Mouse (Mus musculus): ENCODE measurements around the gene Zfp786. TPM values are rescaled to one million over a fixed set of nuclear protein-coding genes. Genes with fewer than 3 reads are reported as not detected.
A peak's percentile ranks its signal among the peaks of the same experiment; 100 is the strongest.

Gene Zfp786
- polyA plus RNA-seq, 1 experiment from 2014 or later = 17.7 TPM

GRCm38 (mm10) chr6:47794106-47794830 lies 36.4 kb downstream of the Zfp786 start:
- H3K27me3 ChIP-seq (ENCODE audit: control insufficient read depth, insufficient read depth, low read length) = no peaks in the 10 kb centered on the region
- WGBS = 46% methylated on average over 10 of the region's 10 CpGs
- ATAC-seq (ENCODE audit: low read depth) = no peak; the same call in 1 of the 2 replicates
- H3K9ac ChIP-seq (replicated peaks; ENCODE audit: low read depth, low read length) = no peak overlapping the region
- no peaks in the 10 kb centered on the region for H3K4me1 ChIP-seq (ENCODE audit: control insufficient read depth, insufficient read depth, low read length)
- no peak overlapping the region for H3K4me2 ChIP-seq (ENCODE audit: low read depth, low read length)
- H3K4me3 ChIP-seq (ENCODE audit: low read depth, low read length) = no peak overlapping the region
- H3K27ac ChIP-seq (ENCODE audit: low read depth, low read length) = no peak overlapping the region
- H3K36me3 ChIP-seq (ENCODE audit: control insufficient read depth, insufficient read depth, low read length) = peaks cover 33% of the 10 kb centered on the region
- H3K9me3 ChIP-seq (ENCODE audit: control insufficient read depth, low read length) = no peaks in the 10 kb centered on the region

GRCm38 (mm10) chr6:47793284-47793683 lies 37.4 kb downstream of the Zfp786 start:
- H3K27ac ChIP-seq (ENCODE audit: low read depth, low read length) = no peak overlapping the region
- H3K4me3 ChIP-seq (ENCODE audit: low read depth, low read length) = no peak overlapping the region
- no peak overlapping the region for H3K4me2 ChIP-seq (ENCODE audit: low read depth, low read length)
- no peak overlapping the region for H3K9ac ChIP-seq (replicated peaks; ENCODE audit: low read depth, low read length)
- WGBS = 80% methylated on average over 5 of the region's 5 CpGs
- no peaks in the 10 kb centered on the region for H3K9me3 ChIP-seq (ENCODE audit: control insufficient read depth, low read length)
- H3K36me3 ChIP-seq (ENCODE audit: control insufficient read depth, insufficient read depth, low read length) = peaks cover 24% of the 10 kb centered on the region
- no peaks in the 10 kb centered on the region for H3K27me3 ChIP-seq (ENCODE audit: control insufficient read depth, insufficient read depth, low read length)
- 0 out of 2 replicates have a peak, but pooled peaks cover 5% of the 10 kb centered on the region for H3K4me1 ChIP-seq (ENCODE audit: control insufficient read depth, insufficient read depth, low read length)
- ATAC-seq (ENCODE audit: low read depth) = no peak

GRCm38 (mm10) chr6:47792533-47792932 lies 38.1 kb downstream of the Zfp786 start:
- no peak overlapping the region for H3K27ac ChIP-seq (ENCODE audit: low read depth, low read length)
- ATAC-seq (ENCODE audit: low read depth) = no peak
- H3K4me1 ChIP-seq (ENCODE audit: control insufficient read depth, insufficient read depth, low read length) = 0 out of 2 replicates have a peak, but pooled peaks cover 5% of the 10 kb centered on the region
- no peak overlapping the region for H3K4me2 ChIP-seq (ENCODE audit: low read depth, low read length)
- no peaks in the 10 kb centered on the region for H3K27me3 ChIP-seq (ENCODE audit: control insufficient read depth, insufficient read depth, low read length)
- H3K9ac ChIP-seq (replicated peaks; ENCODE audit: low read depth, low read length) = no peak overlapping the region
- peaks cover 16% of the 10 kb centered on the region for H3K36me3 ChIP-seq (ENCODE audit: control insufficient read depth, insufficient read depth, low read length)
- no peak overlapping the region for H3K4me3 ChIP-seq (ENCODE audit: low read depth, low read length)
- H3K9me3 ChIP-seq (ENCODE audit: control insufficient read depth, low read length) = no peaks in the 10 kb centered on the region
- 98% methylated on average over 2 of the region's 2 CpGs for WGBS

- ATAC-seq (ENCODE audit: low read depth) = no peak
- Histone ChIP-seq H3K27me3 (ENCODE audit: control insufficient read depth, insufficient read depth, low read length) (no peaks in the 10 kb centered on the region), H3K4me1 (ENCODE audit: control insufficient read depth, insufficient read depth, low read length) (0 out of 2 replicates have a peak, but pooled peaks cover 5% of the 10 kb centered on the region), H3K36me3 (ENCODE audit: control insufficient read depth, insufficient read depth, low read length) (peaks cover 8% of the 10 kb centered on the region; the same call in 1 of the 2 replicates), H3K4me2 (ENCODE audit: low read depth, low read length) (no peak overlapping the region), H3K9ac (replicated peaks; ENCODE audit: low read depth, low read length) (no peak overlapping the region), H3K27ac (ENCODE audit: low read depth, low read length) (no peak overlapping the region), H3K9me3 (ENCODE audit: control insufficient read depth, low read length) (no peaks in the 10 kb centered on the region), H3K4me3 (ENCODE audit: low read depth, low read length) (no peak overlapping the region)
- WGBS = 58% methylated on average over 2 of the region's 2 CpGs
Observed at GRCm38 (mm10) chr6:47790745-47791144, 39.9 kb downstream of the Zfp786 start.

- no peak for ATAC-seq (ENCODE audit: low read depth)
- Histone ChIP-seq H3K27ac (ENCODE audit: low read depth, low read length) (peak overlapping the region; percentile 90), H3K36me3 (ENCODE audit: control insufficient read depth, insufficient read depth, low read length) (no peaks in the 10 kb centered on the region), H3K27me3 (ENCODE audit: control insufficient read depth, insufficient read depth, low read length) (no peaks in the 10 kb centered on the region), H3K4me2 (ENCODE audit: low read depth, low read length) (peak overlapping the region; percentile 58), H3K4me1 (ENCODE audit: control insufficient read depth, insufficient read depth, low read length) (0 out of 2 replicates have a peak, but pooled peaks cover 5% of the 10 kb centered on the region), H3K4me3 (ENCODE audit: low read depth, low read length) (peak overlapping the region; percentile 36), H3K9me3 (ENCODE audit: control insufficient read depth, low read length) (no peaks in the 10 kb centered on the region), H3K9ac (replicated peaks; ENCODE audit: low read depth, low read length) (peak overlapping the region; percentile 53)
- WGBS = 34% methylated on average over 3 of the region's 3 CpGs
Observed at GRCm38 (mm10) chr6:47788821-47789220, 41.8 kb downstream of the Zfp786 start.

GRCm38 (mm10) chr6:47787941-47788736 lies 42.5 kb downstream of the Zfp786 start:
- H3K36me3 ChIP-seq (ENCODE audit: control insufficient read depth, insufficient read depth, low read length) = no peaks in the 10 kb centered on the region
- no peaks in the 10 kb centered on the region for H3K27me3 ChIP-seq (ENCODE audit: control insufficient read depth, insufficient read depth, low read length)
- 1% methylated on average over 18 of the region's 18 CpGs for WGBS
- 0 out of 2 replicates have a peak, but pooled peaks cover 5% of the 10 kb centered on the region for H3K4me1 ChIP-seq (ENCODE audit: control insufficient read depth, insufficient read depth, low read length)
- ATAC-seq (ENCODE audit: low read depth) = peak; percentile 93
- peak overlapping the region; percentile 36 for H3K4me3 ChIP-seq (ENCODE audit: low read depth, low read length)
- peak overlapping the region; percentile 90 for H3K27ac ChIP-seq (ENCODE audit: low read depth, low read length)
- H3K9me3 ChIP-seq (ENCODE audit: control insufficient read depth, low read length) = no peaks in the 10 kb centered on the region
- peak overlapping the region; percentile 58 for H3K4me2 ChIP-seq (ENCODE audit: low read depth, low read length)
- H3K9ac ChIP-seq (replicated peaks; ENCODE audit: low read depth, low read length) = peak overlapping the region; percentile 53

- no peaks in the 10 kb centered on the region for H3K9me3 ChIP-seq (ENCODE audit: control insufficient read depth, low read length)
- no peak overlapping the region for H3K4me3 ChIP-seq (ENCODE audit: low read depth, low read length)
- H3K4me2 ChIP-seq (ENCODE audit: low read depth, low read length) = no peak overlapping the region
- no peaks in the 10 kb centered on the region for H3K27me3 ChIP-seq (ENCODE audit: control insufficient read depth, insufficient read depth, low read length)
- H3K4me1 ChIP-seq (ENCODE audit: control insufficient read depth, insufficient read depth, low read length) = peaks cover 10% of the 10 kb centered on the region; the same call in 1 of the 2 replicates
- H3K36me3 ChIP-seq (ENCODE audit: control insufficient read depth, insufficient read depth, low read length) = no peaks in the 10 kb centered on the region
- ATAC-seq (ENCODE audit: low read depth) = no peak
- WGBS = 74% methylated on average over 5 of the region's 5 CpGs
- H3K9ac ChIP-seq (replicated peaks; ENCODE audit: low read depth, low read length) = no peak overlapping the region
- no peak overlapping the region for H3K27ac ChIP-seq (ENCODE audit: low read depth, low read length)
Observed at GRCm38 (mm10) chr6:47784707-47785412, 45.8 kb downstream of the Zfp786 start.

GRCm38 (mm10) chr6:47781091-47781968 lies 49.3 kb downstream of the Zfp786 start:
- Histone ChIP-seq H3K9ac (replicated peaks; ENCODE audit: low read depth, low read length) (peak overlapping the region; percentile 59; the same call in 1 of the 2 replicates), H3K27ac (ENCODE audit: low read depth, low read length) (peak overlapping the region; percentile 86), H3K4me1 (ENCODE audit: control insufficient read depth, insufficient read depth, low read length) (peaks cover 5% of the 10 kb centered on the region; the same call in 1 of the 2 replicates), H3K36me3 (ENCODE audit: control insufficient read depth, insufficient read depth, low read length) (no peaks in the 10 kb centered on the region), H3K4me2 (ENCODE audit: low read depth, low read length) (peak overlapping the region; percentile 44), H3K9me3 (ENCODE audit: control insufficient read depth, low read length) (no peaks in the 10 kb centered on the region), H3K27me3 (ENCODE audit: control insufficient read depth, insufficient read depth, low read length) (no peaks in the 10 kb centered on the region), H3K4me3 (ENCODE audit: low read depth, low read length) (peak overlapping the region; percentile 27)
- peak; percentile 65 for ATAC-seq (ENCODE audit: low read depth)
- WGBS = under 1% methylated on average over 21 of the region's 21 CpGs
